Mouse (Mus musculus): ENCODE results near the gene M1ap. TPM values are rescaled to one million over a fixed set of nuclear protein-coding genes. Genes with fewer than 3 reads are reported as not detected.

The M1ap gene
- total RNA-seq, 1 experiment, result 6.8 TPM

GRCm38 (mm10) chr6:83006114-83006513 lies 59.4 kb downstream of the M1ap start:
- peaks cover 3% of the 10 kb centered on the region for H3K9me3 ChIP-seq (ENCODE audit: control insufficient read depth, insufficient read depth, low read depth, low read length)
- no peak for DNase-seq (ENCODE audit: low read depth, low spot score)
- no peaks in the 10 kb centered on the region for H3K36me3 ChIP-seq (ENCODE audit: control insufficient read depth, insufficient read depth, low read length, poor library complexity, severe bottlenecking)
- no peak overlapping the region for H3K4me3 ChIP-seq (ENCODE audit: insufficient read depth in 1 of 2, low read depth in 1 of 2, low read length in 2 of 2, poor library complexity in 1 of 2, severe bottlenecking in 1 of 2)
- H3K9ac ChIP-seq (ENCODE audit: insufficient read depth, low read depth, low read length, poor library complexity, severe bottlenecking), result no peak overlapping the region
- no peaks in the 10 kb centered on the region for H3K4me1 ChIP-seq (ENCODE audit: control insufficient read depth in 2 of 2, insufficient read depth in 2 of 2, low read length in 2 of 2, poor library complexity in 1 of 2)
- TF ChIP-seq MAFK (IDR thresholded peaks at IDR 0.05; ENCODE audit: insufficient read depth, low read depth, low read length) (no peak), ZC3H11A (IDR thresholded peaks at IDR 0.05; ENCODE audit: borderline replicate concordance, low read depth, low read length) (no peak), ZNF384 (IDR thresholded peaks at IDR 0.05; ENCODE audit: low read depth, low read length) (no peak), HCFC1 (IDR thresholded peaks at IDR 0.05; ENCODE audit: borderline replicate concordance, insufficient read depth, low read length) (no peak), CHD2 (IDR thresholded peaks at IDR 0.05; ENCODE audit: low read depth, low read length) (no peak)
- in situ Hi-C loops (cut with MboI; ENCODE audit: low sequenced_read_pairs in 2 of 2, unreplicated experiment in 2 of 2), result loop anchor here in 1 of 2 experiments (10.0 kb wide), 1 partner anchor 269 kb away; no protein-coding TSS in a partner anchor
- H3K27ac ChIP-seq (ENCODE audit: insufficient read depth, low read depth, low read length, poor library complexity, severe bottlenecking), result no peak overlapping the region

- H3K9me3 ChIP-seq (ENCODE audit: control insufficient read depth, insufficient read depth, low read depth, low read length), result peaks cover 11% of the 10 kb centered on the region
- H3K4me3 ChIP-seq (ENCODE audit: insufficient read depth in 1 of 2, low read depth in 1 of 2, low read length in 2 of 2, poor library complexity in 1 of 2, severe bottlenecking in 1 of 2), result no peak overlapping the region
- H3K4me1 ChIP-seq (ENCODE audit: control insufficient read depth in 2 of 2, insufficient read depth in 2 of 2, low read length in 2 of 2, poor library complexity in 1 of 2), result no peaks in the 10 kb centered on the region
- in situ Hi-C loops (cut with MboI; ENCODE audit: low sequenced_read_pairs in 2 of 2, unreplicated experiment in 2 of 2), result loop anchor here in 1 of 2 experiments (10.0 kb wide), 1 partner anchor 266 kb away; no protein-coding TSS in a partner anchor
- H3K9ac ChIP-seq (ENCODE audit: insufficient read depth, low read depth, low read length, poor library complexity, severe bottlenecking), result no peak overlapping the region
- H3K36me3 ChIP-seq (ENCODE audit: control insufficient read depth, insufficient read depth, low read length, poor library complexity, severe bottlenecking), result no peaks in the 10 kb centered on the region
- TF ChIP-seq HCFC1 (IDR thresholded peaks at IDR 0.05; ENCODE audit: borderline replicate concordance, insufficient read depth, low read length), result no peak
- no peak for TF ChIP-seq MAFK (IDR thresholded peaks at IDR 0.05; ENCODE audit: insufficient read depth, low read depth, low read length)
- TF ChIP-seq ZNF384 (IDR thresholded peaks at IDR 0.05; ENCODE audit: low read depth, low read length), result no peak
- TF ChIP-seq ZC3H11A (IDR thresholded peaks at IDR 0.05; ENCODE audit: borderline replicate concordance, low read depth, low read length), result no peak
- TF ChIP-seq CHD2 (IDR thresholded peaks at IDR 0.05; ENCODE audit: low read depth, low read length), result no peak
- no peak for DNase-seq (ENCODE audit: low read depth, low spot score)
- no peak overlapping the region for H3K27ac ChIP-seq (ENCODE audit: insufficient read depth, low read depth, low read length, poor library complexity, severe bottlenecking)
These were observed 62.0 kb downstream of the M1ap start for GRCm38 (mm10) chr6:83008659-83009058.

GRCm38 (mm10) chr6:83010010-83010409 lies 63.3 kb downstream of the M1ap start:
- DNase-seq (ENCODE audit: low read depth, low spot score), result no peak
- TF ChIP-seq HCFC1 (IDR thresholded peaks at IDR 0.05; ENCODE audit: borderline replicate concordance, insufficient read depth, low read length), result no peak
- no peak for TF ChIP-seq ZNF384 (IDR thresholded peaks at IDR 0.05; ENCODE audit: low read depth, low read length)
- TF ChIP-seq ZC3H11A (IDR thresholded peaks at IDR 0.05; ENCODE audit: borderline replicate concordance, low read depth, low read length), result no peak
- H3K9me3 ChIP-seq (ENCODE audit: control insufficient read depth, insufficient read depth, low read depth, low read length), result peaks cover 11% of the 10 kb centered on the region
- H3K4me1 ChIP-seq (ENCODE audit: control insufficient read depth in 2 of 2, insufficient read depth in 2 of 2, low read length in 2 of 2, poor library complexity in 1 of 2), result no peaks in the 10 kb centered on the region
- no peak overlapping the region for H3K9ac ChIP-seq (ENCODE audit: insufficient read depth, low read depth, low read length, poor library complexity, severe bottlenecking)
- in situ Hi-C loops (cut with MboI; ENCODE audit: low sequenced_read_pairs in 2 of 2, unreplicated experiment in 2 of 2), result no loop called here
- H3K36me3 ChIP-seq (ENCODE audit: control insufficient read depth, insufficient read depth, low read length, poor library complexity, severe bottlenecking), result no peaks in the 10 kb centered on the region
- H3K4me3 ChIP-seq (ENCODE audit: insufficient read depth in 1 of 2, low read depth in 1 of 2, low read length in 2 of 2, poor library complexity in 1 of 2, severe bottlenecking in 1 of 2), result no peak overlapping the region
- no peak overlapping the region for H3K27ac ChIP-seq (ENCODE audit: insufficient read depth, low read depth, low read length, poor library complexity, severe bottlenecking)

GRCm38 (mm10) chr6:83011255-83011654 lies 64.6 kb downstream of the M1ap start:
- no peak overlapping the region for H3K27ac ChIP-seq (ENCODE audit: insufficient read depth, low read depth, low read length, poor library complexity, severe bottlenecking)
- H3K4me3 ChIP-seq (ENCODE audit: insufficient read depth in 1 of 2, low read depth in 1 of 2, low read length in 2 of 2, poor library complexity in 1 of 2, severe bottlenecking in 1 of 2), result no peak overlapping the region
- H3K4me1 ChIP-seq (ENCODE audit: control insufficient read depth in 2 of 2, insufficient read depth in 2 of 2, low read length in 2 of 2, poor library complexity in 1 of 2), result no peaks in the 10 kb centered on the region
- no peak for DNase-seq (ENCODE audit: low read depth, low spot score)
- in situ Hi-C loops (cut with MboI; ENCODE audit: low sequenced_read_pairs in 2 of 2, unreplicated experiment in 2 of 2), result no loop called here
- TF ChIP-seq CHD2 (IDR thresholded peaks at IDR 0.05; ENCODE audit: low read depth, low read length) (no peak), HCFC1 (IDR thresholded peaks at IDR 0.05; ENCODE audit: borderline replicate concordance, insufficient read depth, low read length) (no peak), ZC3H11A (IDR thresholded peaks at IDR 0.05; ENCODE audit: borderline replicate concordance, low read depth, low read length) (no peak), ZNF384 (IDR thresholded peaks at IDR 0.05; ENCODE audit: low read depth, low read length) (no peak), MAFK (IDR thresholded peaks at IDR 0.05; ENCODE audit: insufficient read depth, low read depth, low read length) (no peak)
- H3K36me3 ChIP-seq (ENCODE audit: control insufficient read depth, insufficient read depth, low read length, poor library complexity, severe bottlenecking), result no peaks in the 10 kb centered on the region
- H3K9me3 ChIP-seq (ENCODE audit: control insufficient read depth, insufficient read depth, low read depth, low read length), result peaks cover 11% of the 10 kb centered on the region
- H3K9ac ChIP-seq (ENCODE audit: insufficient read depth, low read depth, low read length, poor library complexity, severe bottlenecking), result no peak overlapping the region

GRCm38 (mm10) chr6:83011756-83012155 lies 65.1 kb downstream of the M1ap start:
- in situ Hi-C loops (cut with MboI; ENCODE audit: low sequenced_read_pairs in 2 of 2, unreplicated experiment in 2 of 2), result no loop called here

More at GRCm38 (mm10) chr6:83011756-83012155, 65.1 kb downstream of the M1ap start:
- Histone ChIP-seq H3K4me1 (ENCODE audit: control insufficient read depth in 2 of 2, insufficient read depth in 2 of 2, low read length in 2 of 2, poor library complexity in 1 of 2) (no peaks in the 10 kb centered on the region), H3K9me3 (ENCODE audit: control insufficient read depth, insufficient read depth, low read depth, low read length) (peaks cover 11% of the 10 kb centered on the region), H3K4me3 (ENCODE audit: insufficient read depth in 1 of 2, low read depth in 1 of 2, low read length in 2 of 2, poor library complexity in 1 of 2, severe bottlenecking in 1 of 2) (no peak overlapping the region), H3K9ac (ENCODE audit: insufficient read depth, low read depth, low read length, poor library complexity, severe bottlenecking) (no peak overlapping the region), H3K27ac (ENCODE audit: insufficient read depth, low read depth, low read length, poor library complexity, severe bottlenecking) (no peak overlapping the region), H3K36me3 (ENCODE audit: control insufficient read depth, insufficient read depth, low read length, poor library complexity, severe bottlenecking) (no peaks in the 10 kb centered on the region)
- DNase-seq (ENCODE audit: low read depth, low spot score), result no peak
- no peak for TF ChIP-seq CHD2 (IDR thresholded peaks at IDR 0.05; ENCODE audit: low read depth, low read length)
- no peak for TF ChIP-seq HCFC1 (IDR thresholded peaks at IDR 0.05; ENCODE audit: borderline replicate concordance, insufficient read depth, low read length)
- no peak for TF ChIP-seq ZC3H11A (IDR thresholded peaks at IDR 0.05; ENCODE audit: borderline replicate concordance, low read depth, low read length)
- TF ChIP-seq ZNF384 (IDR thresholded peaks at IDR 0.05; ENCODE audit: low read depth, low read length), result no peak
- TF ChIP-seq MAFK (IDR thresholded peaks at IDR 0.05; ENCODE audit: insufficient read depth, low read depth, low read length), result no peak

Measured in ES-E14 (cell line).